Mouse (Mus musculus) ES-Bruce4 (cell line): Measurements from ENCODE around the gene Sept8. TPM values are rescaled to one million over a fixed set of nuclear protein-coding genes. Genes with fewer than 3 reads are reported as not detected.
A peak's percentile ranks its signal among the peaks of the same experiment; 100 is the strongest.

Source experiments
- H3K27ac ChIP-seq: 2 replicates; pipeline ENCODE4 v1.5.1; 2012; ENCODE audit warnings: low read length, inconsistent platforms; ENCODE audit not compliant: insufficient read depth
- H3K27me3 ChIP-seq: 2 replicates; pipeline ENCODE4 v1.6.1; 2012; ENCODE audit warnings: mild to moderate bottlenecking, low read length, inconsistent platforms; ENCODE audit not compliant: control insufficient read depth, poor library complexity, insufficient read depth, severe bottlenecking
- H3K36me3 ChIP-seq: 2 replicates; pipeline ENCODE4 v1.6.1; 2012; ENCODE audit warnings: inconsistent platforms, mild to moderate bottlenecking, low read length, moderate library complexity; ENCODE audit not compliant: control insufficient read depth, poor library complexity, insufficient read depth, severe bottlenecking
- H3K4me1 ChIP-seq: one replicate; pipeline ENCODE4 v1.8.1; 2011; ENCODE audit warnings: low read length; ENCODE audit not compliant: control insufficient read depth, insufficient read depth
- H3K4me3 ChIP-seq: 2 replicates; pipeline ENCODE4 v1.5.1; 2011; ENCODE audit warnings: low read depth, mild to moderate bottlenecking, low read length
- H3K9ac ChIP-seq: 2 replicates; pipeline ENCODE4 v1.6.1; 2012; ENCODE audit warnings: low read depth, mild to moderate bottlenecking, inconsistent platforms; ENCODE audit not compliant: poor library complexity, severe bottlenecking
- H3K9me3 ChIP-seq: replicated peaks from 2 replicates; pipeline ENCODE4 v1.6.1; 2012; ENCODE audit warnings: mild to moderate bottlenecking, low read length, inconsistent platforms; ENCODE audit not compliant: control insufficient read depth, poor library complexity, insufficient read depth, severe bottlenecking
- CTCF ChIP-seq: IDR thresholded peaks from one replicate; pipeline ENCODE4 v1.8.1; 2011; ENCODE audit warnings: low read depth, low read length
- EP300 ChIP-seq: IDR thresholded peaks from 2 replicates; pipeline ENCODE4 v1.6.1; 2011; ENCODE audit warnings: low read depth, low read length; ENCODE audit not compliant: insufficient read depth
- POLR2A ChIP-seq: IDR thresholded peaks from one replicate; pipeline ENCODE4 v1.8.1; 2011; ENCODE audit warnings: low read length; ENCODE audit not compliant: insufficient read depth
- polyA plus RNA-seq: library from polyadenylated mRNA; stranded (reverse); fragments of >200 nt; gene quantifications from 2 replicates; pipeline ENCODE4 v1.2.4, GENCODE M21; 2011; ENCODE audit warnings: low read depth; ENCODE audit not compliant: missing spikeins, insufficient read depth, insufficient read length

Sept8 gene
- polyA plus RNA-seq, 1 experiment = 40.1 TPM

DNA sequence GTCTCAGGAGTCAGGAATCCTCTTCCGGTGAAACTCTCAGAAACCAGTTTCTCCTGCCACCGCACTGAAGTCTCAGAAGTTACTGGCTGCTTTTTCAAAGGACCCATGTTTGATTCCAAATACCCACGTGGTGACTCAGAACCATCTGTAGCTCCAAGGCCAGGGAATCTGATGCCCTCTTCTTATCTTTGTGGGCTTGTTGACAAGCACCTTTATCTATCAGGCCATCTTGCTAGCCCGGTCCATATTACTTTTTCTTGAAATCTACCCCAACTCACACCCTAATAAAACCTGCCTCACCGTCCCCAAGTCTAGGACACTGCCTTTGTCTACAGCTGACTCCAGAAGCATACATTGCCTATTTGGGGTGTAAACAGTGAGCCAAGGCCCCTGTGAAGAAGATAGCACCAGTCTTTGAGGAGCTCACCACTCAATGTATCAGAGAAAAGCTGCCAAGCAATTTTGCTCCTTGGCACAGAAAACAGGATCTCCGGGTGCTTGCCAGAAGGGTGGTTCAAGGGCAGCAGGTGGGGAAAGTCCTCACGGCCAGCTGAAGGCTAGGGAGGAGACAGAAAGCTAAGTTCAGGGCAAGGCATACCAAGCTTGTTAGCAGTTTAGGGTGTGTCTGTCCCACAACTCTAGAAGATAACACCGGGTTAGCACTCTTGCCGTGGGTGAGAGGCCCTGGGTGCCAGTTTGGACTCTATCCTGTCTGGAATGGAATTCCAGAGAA, 35.7 kb upstream of the Sept8 start:
- no peak for TF ChIP-seq CTCF
- no peak for TF ChIP-seq EP300
- no peak for TF ChIP-seq POLR2A
- Histone ChIP-seq H3K27ac (no peak overlapping the region), H3K27me3 (no peaks in the 10 kb centered on the region; the same call in 1 of the 2 replicates), H3K4me1 (no peaks in the 10 kb centered on the region), H3K9me3 (no peaks in the 10 kb centered on the region), H3K4me3 (no peak overlapping the region), H3K36me3 (no peaks in the 10 kb centered on the region), H3K9ac (no peak overlapping the region)

GRCm38 (mm10) chr11:53485719-53486118, 33.3 kb upstream of the Sept8 start:
- TF ChIP-seq EP300 = 0 out of 2 replicates have a peak, but pooled peaks have one; percentile 10
- TF ChIP-seq POLR2A = no peak
- TF ChIP-seq CTCF = peak; percentile 68
- no peaks in the 10 kb centered on the region for H3K9me3 ChIP-seq
- H3K9ac ChIP-seq = no peak overlapping the region
- H3K27me3 ChIP-seq = no peaks in the 10 kb centered on the region
- no peak overlapping the region for H3K27ac ChIP-seq
- H3K4me3 ChIP-seq = no peak overlapping the region
- H3K36me3 ChIP-seq = no peaks in the 10 kb centered on the region
- H3K4me1 ChIP-seq = no peaks in the 10 kb centered on the region

- Histone ChIP-seq H3K4me1 (no peaks in the 10 kb centered on the region), H3K27me3 (no peaks in the 10 kb centered on the region)
Observed at GRCm38 (mm10) chr11:53486351-53486750, 32.7 kb upstream of the Sept8 start.

GRCm38 (mm10) chr11:53486822-53487594, 32.0 kb upstream of the Sept8 start:
- Histone ChIP-seq H3K4me3 (peak overlapping the region; percentile 30), H3K9ac (no peak overlapping the region), H3K36me3 (no peaks in the 10 kb centered on the region), H3K9me3 (no peaks in the 10 kb centered on the region), H3K27me3 (no peaks in the 10 kb centered on the region), H3K27ac (no peak overlapping the region), H3K4me1 (no peaks in the 10 kb centered on the region)
- TF ChIP-seq POLR2A = no peak
- no peak for TF ChIP-seq EP300
- TF ChIP-seq CTCF = no peak

More at GRCm38 (mm10) chr11:53486351-53486750, 32.7 kb upstream of the Sept8 start:
- no peak overlapping the region for H3K9ac ChIP-seq
- H3K9me3 ChIP-seq = no peaks in the 10 kb centered on the region
- H3K36me3 ChIP-seq = no peaks in the 10 kb centered on the region
- TF ChIP-seq CTCF (no peak), EP300 (no peak), POLR2A (no peak)
- peak overlapping the region; percentile 30; the same call in 1 of the 2 replicates for H3K4me3 ChIP-seq
- no peak overlapping the region for H3K27ac ChIP-seq

GRCm38 (mm10) chr11:53489007-53489406, 30.1 kb upstream of the Sept8 start:
- Histone ChIP-seq H3K4me3 (no peak overlapping the region), H3K27ac (no peak overlapping the region), H3K9ac (no peak overlapping the region), H3K4me1 (no peaks in the 10 kb centered on the region), H3K27me3 (no peaks in the 10 kb centered on the region), H3K9me3 (no peaks in the 10 kb centered on the region), H3K36me3 (no peaks in the 10 kb centered on the region)
- no peak for TF ChIP-seq POLR2A
- no peak for TF ChIP-seq EP300
- peak; percentile 31 for TF ChIP-seq CTCF

DNA sequence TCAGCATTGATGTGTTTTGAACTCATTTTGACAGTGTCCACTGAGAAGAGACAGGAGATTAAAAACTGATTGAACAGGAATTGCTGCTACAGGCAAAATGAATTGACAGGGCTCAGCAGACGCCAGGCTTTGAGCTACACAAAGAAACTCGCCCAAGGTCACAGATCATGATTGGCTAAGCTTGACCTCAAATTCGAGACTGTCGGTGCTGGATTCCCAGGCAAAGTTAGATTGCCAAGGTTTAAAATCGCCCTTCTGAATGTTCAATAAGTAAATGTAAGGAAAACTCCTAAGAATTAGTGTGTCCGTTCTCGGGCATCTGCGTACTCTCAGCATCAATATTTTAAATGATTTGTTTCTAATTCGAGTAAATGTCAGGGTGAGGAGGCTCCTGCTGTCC, 29.6 kb upstream of the Sept8 start:
- Histone ChIP-seq H3K27me3 (no peaks in the 10 kb centered on the region), H3K4me3 (no peak overlapping the region), H3K9me3 (no peaks in the 10 kb centered on the region), H3K4me1 (no peaks in the 10 kb centered on the region), H3K36me3 (no peaks in the 10 kb centered on the region), H3K27ac (no peak overlapping the region), H3K9ac (no peak overlapping the region)
- TF ChIP-seq POLR2A (no peak), EP300 (no peak), CTCF (no peak)
